Mouse (Mus musculus) A20 (cell line): ENCODE results near the gene Ogfrl1.
A peak's percentile ranks its signal among the peaks of the same experiment; 100 is the strongest.

Experiments
- DNase-seq: peaks from one replicate; pipeline ENCODE4 v3.0.0-alpha.2; 2011; ENCODE audit warnings: low read depth, low spot score

Gene Ogfrl1

GRCm38 (mm10) chr1:23351756-23352155 is 45.8 kb downstream of the Ogfrl1 start:
- no peak for DNase-seq

- no peak for DNase-seq
These were observed 51.9 kb downstream of the Ogfrl1 start for GRCm38 (mm10) chr1:23345633-23346032.

GRCm38 (mm10) chr1:23342864-23343263 is 54.7 kb downstream of the Ogfrl1 start:
- no peak for DNase-seq

DNA sequence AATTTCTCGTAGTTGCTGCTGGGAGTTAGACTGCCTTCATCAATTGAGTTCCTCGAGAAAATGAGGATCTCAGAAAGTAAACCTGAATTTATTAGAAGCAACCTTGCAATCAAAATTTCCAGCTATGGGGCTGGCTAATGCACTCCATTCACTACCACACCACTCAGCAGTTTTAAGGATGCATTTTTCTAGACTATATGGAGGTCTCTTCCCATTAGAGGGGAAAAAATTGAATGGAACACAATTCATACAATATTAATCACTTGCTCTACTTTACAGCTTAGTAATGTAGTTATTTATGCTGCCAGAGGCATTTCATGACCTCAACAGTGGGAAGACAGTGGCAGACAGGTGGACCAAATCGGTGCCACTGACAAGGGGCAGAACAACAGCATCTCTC is 55.3 kb downstream of the Ogfrl1 start:
- no peak for DNase-seq

DNA sequence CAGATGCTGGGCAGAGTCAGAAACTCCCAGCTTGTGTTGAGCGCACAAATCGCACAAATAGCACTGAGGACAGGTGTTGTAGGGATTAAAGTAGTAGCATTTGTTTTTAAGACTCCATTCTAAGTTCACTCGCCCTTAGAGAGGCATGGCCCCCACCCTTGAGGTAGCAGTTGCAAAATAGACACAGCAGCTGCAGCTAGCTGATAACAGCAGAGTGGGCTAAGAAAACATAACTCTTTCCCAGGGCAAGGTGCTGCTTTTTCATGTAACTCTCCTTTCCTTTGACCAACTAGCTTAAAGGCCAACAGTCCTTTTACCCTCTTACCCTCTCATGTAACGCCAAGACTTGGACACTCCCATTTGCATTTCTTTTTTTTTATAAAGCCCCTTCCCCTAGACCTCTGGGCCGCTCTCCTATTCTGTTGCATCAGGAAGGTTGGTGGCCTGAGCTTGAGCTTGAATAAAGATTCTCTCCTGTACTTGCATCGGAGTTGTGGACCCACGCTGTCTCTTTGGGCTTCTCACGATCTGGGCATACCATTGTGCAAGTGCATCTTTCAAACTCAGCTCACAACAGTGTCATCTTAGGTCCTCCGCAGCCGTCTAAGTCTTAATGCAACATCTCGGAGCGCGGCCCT is 61.7 kb downstream of the Ogfrl1 start:
- DNase-seq: no peak

DNA sequence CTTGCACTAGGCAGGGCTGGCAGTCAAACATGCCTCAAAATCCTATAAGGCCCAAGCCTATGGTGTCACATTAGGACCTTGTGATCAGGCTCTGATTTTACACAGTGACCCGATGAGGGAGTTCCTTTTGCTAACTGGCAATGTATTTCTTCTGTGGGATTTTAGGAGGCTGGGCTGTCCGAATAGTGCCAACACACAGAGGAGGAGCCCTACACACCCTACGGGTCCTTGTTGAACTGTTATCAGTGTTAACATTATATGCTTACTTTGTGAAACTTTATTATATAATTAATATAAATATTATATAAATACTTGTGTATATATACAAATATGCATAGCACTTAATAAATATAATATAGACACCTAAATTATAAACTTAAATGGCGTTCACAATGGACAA is 62.5 kb downstream of the Ogfrl1 start:
- no peak for DNase-seq

DNA sequence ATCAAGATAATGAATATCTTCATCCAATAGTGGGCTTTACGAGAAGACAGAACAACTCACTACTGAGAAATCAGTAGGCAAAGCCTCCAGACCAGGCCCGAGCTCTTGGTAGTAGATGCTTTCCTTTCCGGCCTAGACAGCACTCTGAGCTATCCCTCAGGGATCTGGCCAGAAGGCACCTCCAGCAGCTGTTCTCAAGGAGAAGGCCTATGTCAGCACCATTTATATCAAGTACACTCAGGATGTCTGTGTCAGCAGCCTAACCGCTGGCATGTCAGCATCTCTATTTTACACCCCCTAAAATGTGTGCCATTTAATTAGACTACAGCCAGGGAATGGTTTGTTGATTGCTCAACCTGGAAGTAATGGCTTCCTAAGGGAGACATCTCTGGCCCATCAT is 65.4 kb downstream of the Ogfrl1 start:
- no peak for DNase-seq

DNA sequence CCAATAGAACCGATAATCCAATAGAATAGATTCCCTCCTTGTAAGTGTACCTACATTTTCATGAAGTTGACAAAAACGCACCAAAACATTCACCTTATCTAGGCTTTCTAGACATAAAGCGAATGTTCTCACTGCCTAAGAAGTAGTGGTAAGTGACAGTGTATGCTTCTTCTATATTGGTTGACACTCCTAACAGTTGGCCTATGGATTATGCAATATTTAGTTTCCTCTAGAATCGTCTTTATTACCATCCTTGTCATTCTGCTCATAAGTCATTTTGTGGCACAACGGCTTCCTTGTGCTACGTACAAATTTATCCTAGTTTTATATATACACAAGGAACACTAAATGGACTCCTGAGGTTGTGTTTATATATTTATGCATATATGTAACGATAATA is 72.4 kb downstream of the Ogfrl1 start:
- DNase-seq: no peak

DNA sequence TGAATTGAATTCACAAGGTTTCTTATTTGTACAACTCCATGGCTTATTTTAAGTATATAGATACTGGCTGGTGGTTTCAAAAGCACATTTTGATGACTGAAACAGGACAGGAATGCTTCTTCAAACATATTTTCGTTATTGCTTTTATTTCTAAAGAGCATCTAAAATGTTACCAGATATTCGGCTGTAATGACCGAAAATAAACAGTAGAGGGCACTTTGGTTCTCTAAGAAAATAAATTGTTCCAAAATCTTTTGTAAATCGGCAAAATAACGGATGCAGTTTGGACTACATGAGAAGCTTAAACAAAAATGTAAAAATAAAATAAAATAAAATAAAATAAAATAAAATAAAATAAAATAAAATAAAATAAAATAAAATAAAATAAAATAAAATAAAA is 73.3 kb downstream of the Ogfrl1 start:
- DNase-seq: peak; percentile 32

DNA sequence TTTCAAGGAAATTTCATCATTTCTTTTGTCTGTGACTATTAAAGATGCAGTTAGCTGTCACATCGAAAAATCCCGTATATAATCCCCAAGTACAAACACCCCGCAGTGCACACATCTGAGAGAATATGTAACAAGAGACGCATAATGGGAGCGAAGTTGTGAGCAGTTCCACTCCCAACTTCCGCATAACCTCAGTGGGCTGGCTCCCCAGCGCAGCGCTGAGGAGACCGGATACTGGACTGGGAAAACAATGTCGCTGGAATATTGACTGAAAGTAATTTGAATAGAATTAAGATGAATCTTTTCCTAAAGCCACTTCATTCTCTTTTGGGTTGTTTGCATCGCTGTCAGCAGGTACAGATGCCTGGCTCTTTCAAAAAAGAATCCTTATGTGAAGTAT is 74.3 kb downstream of the Ogfrl1 start:
- DNase-seq: no peak

DNA sequence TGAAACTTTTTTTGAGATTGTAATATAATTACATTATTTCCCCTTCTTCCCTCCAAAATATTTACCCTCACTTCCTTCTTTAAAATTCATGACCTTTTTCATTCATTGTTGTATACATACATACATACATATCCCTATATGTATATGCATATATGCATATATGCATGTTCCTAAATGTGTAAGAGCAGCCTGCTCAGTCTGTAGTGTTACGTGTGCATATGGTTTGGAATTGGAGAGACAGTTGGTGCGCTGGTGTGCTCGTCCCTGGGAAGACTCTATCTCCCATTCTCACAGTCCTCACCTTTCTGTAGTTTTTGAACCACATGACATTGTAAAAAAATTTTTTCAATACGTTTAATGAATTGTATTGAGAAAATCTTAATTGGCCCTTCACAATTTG is 75.4 kb downstream of the Ogfrl1 start:
- no peak for DNase-seq

- no peak for DNase-seq
These were observed 76.2 kb downstream of the Ogfrl1 start for GRCm38 (mm10) chr1:23321331-23321851.

DNA sequence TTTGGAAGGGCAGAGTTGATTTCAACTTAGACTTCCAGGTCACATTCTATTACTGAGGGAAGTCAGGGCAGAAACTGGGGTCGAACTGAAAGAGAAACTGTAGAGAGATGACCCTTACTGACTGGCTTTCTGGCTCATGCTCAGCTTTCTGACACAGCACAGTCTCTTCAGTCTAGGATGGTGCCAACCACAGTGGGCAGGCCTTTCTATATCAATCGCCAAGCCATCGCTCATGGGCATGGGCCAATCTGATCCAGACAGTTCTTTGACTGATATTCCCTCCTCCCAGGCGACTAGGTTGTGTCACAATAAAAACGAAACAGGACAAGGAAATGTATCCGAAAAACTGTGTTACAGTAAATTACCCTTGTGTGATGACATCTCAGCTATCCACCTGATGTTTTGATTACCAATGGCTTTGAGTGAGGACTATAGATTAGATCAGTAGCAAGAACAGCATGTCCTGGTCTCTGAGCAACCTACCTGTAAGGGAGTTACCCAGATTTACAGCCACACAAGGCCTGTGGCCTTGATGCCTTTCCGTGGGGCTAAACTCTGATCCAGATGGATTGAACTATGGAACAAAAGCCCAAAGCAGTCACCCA is 76.9 kb downstream of the Ogfrl1 start:
- DNase-seq: no peak
